Mouse (Mus musculus) bone marrow, adult 2 months (tissue): Measurements from ENCODE around the gene Gnl2. TPM values are rescaled to one million over a fixed set of nuclear protein-coding genes. Genes with fewer than 3 reads are reported as not detected.

Source experiments
- H3K27ac ChIP-seq: fragments of 200-500 bp; 2 replicates; pipeline ENCODE4 v1.5.1; 2012; ENCODE audit warnings: low read depth, mild to moderate bottlenecking, control low read depth, inconsistent platforms, low read length; ENCODE audit not compliant: control insufficient read depth, poor library complexity, insufficient read depth
- H3K4me1 ChIP-seq: fragments of 200-500 bp; 2 replicates; pipeline ENCODE4 v1.6.1; 2011; ENCODE audit warnings: low read length; ENCODE audit not compliant: control insufficient read depth, insufficient read depth
- H3K4me3 ChIP-seq: fragments of 200-500 bp; replicated peaks from 2 replicates; pipeline ENCODE3; 2011; ENCODE audit warnings: mild to moderate bottlenecking, low read depth, low read length, control low read depth; ENCODE audit not compliant: control insufficient read depth
- CTCF ChIP-seq: fragments of 200-500 bp; IDR thresholded peaks from 2 replicates; pipeline ENCODE4 v1.5.1; 2011; ENCODE audit warnings: low read length, control low read depth; ENCODE audit not compliant: control insufficient read depth, insufficient read depth
- POLR2A ChIP-seq: fragments of 200-500 bp; IDR thresholded peaks from 2 replicates; pipeline ENCODE4 v1.6.1; 2011; ENCODE audit warnings: low read depth, mild to moderate bottlenecking, control low read depth, low read length, borderline replicate concordance; ENCODE audit not compliant: control insufficient read depth
- WGBS: fragments of 180-500 bp; shearing (Covaris S2); methylation state at CpG from one replicate; pipeline ENCODE4 v1.1.7; 2018; 5-methylcytosine and 5-hydroxymethylcytosine counted together
- polyA plus RNA-seq: library from polyadenylated mRNA; stranded (reverse); fragments of >200 nt; gene quantifications from 2 replicates; pipeline ENCODE4 v1.2.4, GENCODE M21; 2011; ENCODE audit warnings: low replicate concordance; ENCODE audit not compliant: missing spikeins, insufficient read depth, insufficient read length

Gene Gnl2
- polyA plus RNA-seq, 1 experiment = 65.5 TPM

DNA sequence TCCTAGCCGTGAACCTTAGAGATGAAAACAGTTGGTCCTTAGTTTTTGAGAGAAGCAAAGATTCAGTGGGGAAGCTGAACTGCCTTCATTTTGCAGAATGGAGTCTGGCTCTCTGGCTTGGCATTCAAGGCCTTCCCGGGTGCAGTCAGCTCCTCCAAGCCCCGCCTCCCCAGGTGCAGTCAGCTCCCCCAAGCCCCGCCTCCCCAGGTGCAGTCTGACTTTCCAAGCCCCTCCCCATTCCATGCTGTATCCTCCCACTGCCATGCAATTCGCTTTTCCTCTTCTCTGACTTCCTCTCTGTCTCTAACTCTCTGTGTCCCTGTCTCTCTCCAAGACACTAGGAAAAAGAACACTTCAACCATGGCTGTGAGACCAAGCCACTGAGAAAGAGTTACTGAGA is 38.2 kb upstream of the Gnl2 start:
- 35% methylated on average over 5 of the region's 5 CpGs for WGBS
- no peaks in the 10 kb centered on the region for H3K4me1 ChIP-seq
- TF ChIP-seq CTCF = no peak
- no peak for TF ChIP-seq POLR2A
- H3K27ac ChIP-seq = no peak overlapping the region
- no peak overlapping the region for H3K4me3 ChIP-seq

DNA sequence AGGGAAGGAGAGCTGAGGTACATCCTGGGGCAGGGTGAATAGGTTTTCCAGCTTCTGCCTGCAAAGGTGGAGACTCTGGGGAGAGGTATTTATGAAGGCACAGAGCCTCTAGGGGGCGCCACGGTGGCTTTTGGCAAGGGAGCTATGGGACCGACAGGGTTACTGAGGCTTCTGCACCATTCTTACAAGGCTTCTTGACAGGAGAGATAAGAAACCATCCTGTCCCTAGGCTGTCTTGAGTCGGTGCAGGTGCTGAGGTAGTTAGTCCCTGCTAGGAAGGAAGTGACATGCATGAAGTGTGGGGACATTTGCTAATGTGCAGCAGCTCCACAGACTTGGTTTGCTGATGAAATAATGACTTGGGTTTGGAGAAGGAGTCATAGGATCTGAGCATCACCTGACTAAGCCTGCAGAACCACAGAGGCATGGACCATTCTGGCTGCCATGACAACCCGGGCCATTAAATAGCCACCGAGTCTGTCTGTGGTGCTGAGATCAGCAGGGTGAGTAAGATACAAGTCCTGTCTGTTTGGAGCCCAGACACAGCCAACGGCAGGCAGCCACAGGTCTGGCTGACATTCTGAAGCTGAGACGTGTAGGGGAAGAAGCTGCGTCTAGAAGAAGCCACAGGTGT is 32.4 kb upstream of the Gnl2 start:
- H3K4me1 ChIP-seq = no peaks in the 10 kb centered on the region
- TF ChIP-seq CTCF (peak; percentile 39; the same call in 1 of the 2 replicates), POLR2A (no peak)
- WGBS = 15% methylated on average over 9 of the region's 9 CpGs
- no peak overlapping the region for H3K27ac ChIP-seq
- no peak overlapping the region for H3K4me3 ChIP-seq

DNA sequence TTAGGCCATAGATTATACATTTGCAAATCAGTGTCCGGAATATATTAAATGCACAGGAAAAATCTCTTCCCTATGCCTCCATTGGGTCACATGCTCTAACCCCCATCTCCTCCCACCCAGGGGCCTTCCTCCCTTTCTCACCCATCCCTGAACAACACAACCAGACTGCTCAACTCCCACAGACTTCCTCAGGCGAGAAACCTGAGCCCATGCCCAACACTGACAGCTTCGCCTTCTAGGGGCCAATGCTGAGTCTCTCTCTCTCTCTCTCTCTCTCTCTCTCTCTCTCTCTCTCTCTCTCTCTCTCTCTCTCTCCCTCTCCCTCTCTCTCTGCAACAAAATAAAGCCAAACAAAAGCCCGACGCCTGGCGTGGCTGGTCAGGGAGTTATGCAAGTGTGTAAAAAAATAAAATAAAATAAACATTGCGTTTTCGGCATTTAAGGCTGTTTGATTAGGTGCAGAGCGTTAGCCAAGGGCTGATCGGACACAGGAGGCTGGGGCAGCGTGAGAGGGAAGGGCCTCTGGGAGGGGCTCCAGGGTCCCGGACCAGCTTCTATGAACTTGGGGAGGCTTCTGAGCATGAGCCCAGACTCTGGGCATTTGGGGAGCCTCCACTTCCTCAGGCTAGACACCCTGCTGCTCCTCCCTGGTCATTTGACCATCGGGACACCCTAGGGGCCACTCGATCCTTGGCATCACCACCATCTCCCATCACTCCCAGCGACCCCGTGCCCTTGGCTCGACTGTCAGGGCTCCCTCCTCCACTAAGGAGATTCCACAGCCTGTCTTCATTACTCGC is 31.3 kb upstream of the Gnl2 start:
- H3K4me3 ChIP-seq = no peak overlapping the region
- no peaks in the 10 kb centered on the region for H3K4me1 ChIP-seq
- 18% methylated on average over 18 of the region's 18 CpGs for WGBS
- H3K27ac ChIP-seq = no peak overlapping the region
- TF ChIP-seq CTCF (no peak), POLR2A (no peak)

DNA sequence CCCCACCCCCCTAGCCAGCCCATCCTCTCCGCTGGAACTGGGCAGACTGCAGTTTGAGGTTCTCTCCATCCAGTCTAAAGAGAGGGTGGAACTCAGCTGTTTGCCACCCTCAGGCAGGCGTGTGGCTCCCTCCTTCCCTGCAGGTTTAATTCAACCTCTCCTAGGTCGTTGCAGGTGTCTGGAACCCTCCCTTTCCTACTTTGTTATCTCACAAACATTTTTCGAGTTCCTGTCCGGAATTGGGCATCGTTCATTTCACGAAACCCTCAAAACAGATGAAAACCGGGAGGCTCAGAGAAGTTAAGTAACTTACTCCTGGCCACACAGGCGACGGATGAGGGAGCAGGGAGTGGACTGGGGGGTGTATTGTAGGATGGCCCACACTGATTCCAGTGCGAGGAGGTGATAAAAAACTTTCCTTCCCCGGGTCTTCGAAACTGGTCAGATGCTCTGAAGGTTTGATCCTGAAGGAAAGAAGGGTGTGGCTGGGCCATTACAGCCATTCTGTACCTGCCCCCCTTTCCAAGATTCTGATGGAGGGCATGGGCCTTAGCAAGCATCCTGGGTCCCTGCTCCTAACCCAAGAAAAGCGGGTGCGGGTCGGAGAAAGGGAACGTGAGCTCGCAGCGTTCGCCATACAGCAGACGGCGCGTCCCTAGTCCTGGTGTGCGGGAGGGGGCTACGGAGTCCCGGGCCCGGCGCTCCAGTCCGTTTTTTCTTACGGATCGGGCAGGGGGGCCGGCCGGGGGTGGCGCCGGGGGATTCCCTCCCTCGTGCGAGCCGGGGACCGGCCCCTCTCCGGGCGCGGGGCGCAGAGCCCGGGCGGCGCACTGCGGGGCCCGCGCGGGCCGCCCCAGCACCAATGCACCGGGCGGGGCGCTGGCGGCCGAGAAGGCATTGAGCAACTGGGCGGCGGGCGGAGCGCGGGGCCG is 30.4 kb upstream of the Gnl2 start, which contains the start of gene Rspo1:
Gene Rspo1, plus strand, starts transcription at position 760 of the 932 bp plus-strand sequence.
- no peak within 1 kb of the TSS for H3K4me3 ChIP-seq
- no peak within 1 kb of the TSS for H3K27ac ChIP-seq
- H3K4me1 ChIP-seq = no peaks in the 10 kb centered on the region
- 2% methylated on average over 61 of the region's 62 CpGs for WGBS
- TF ChIP-seq CTCF = no peak
- TF ChIP-seq POLR2A = no peak

DNA sequence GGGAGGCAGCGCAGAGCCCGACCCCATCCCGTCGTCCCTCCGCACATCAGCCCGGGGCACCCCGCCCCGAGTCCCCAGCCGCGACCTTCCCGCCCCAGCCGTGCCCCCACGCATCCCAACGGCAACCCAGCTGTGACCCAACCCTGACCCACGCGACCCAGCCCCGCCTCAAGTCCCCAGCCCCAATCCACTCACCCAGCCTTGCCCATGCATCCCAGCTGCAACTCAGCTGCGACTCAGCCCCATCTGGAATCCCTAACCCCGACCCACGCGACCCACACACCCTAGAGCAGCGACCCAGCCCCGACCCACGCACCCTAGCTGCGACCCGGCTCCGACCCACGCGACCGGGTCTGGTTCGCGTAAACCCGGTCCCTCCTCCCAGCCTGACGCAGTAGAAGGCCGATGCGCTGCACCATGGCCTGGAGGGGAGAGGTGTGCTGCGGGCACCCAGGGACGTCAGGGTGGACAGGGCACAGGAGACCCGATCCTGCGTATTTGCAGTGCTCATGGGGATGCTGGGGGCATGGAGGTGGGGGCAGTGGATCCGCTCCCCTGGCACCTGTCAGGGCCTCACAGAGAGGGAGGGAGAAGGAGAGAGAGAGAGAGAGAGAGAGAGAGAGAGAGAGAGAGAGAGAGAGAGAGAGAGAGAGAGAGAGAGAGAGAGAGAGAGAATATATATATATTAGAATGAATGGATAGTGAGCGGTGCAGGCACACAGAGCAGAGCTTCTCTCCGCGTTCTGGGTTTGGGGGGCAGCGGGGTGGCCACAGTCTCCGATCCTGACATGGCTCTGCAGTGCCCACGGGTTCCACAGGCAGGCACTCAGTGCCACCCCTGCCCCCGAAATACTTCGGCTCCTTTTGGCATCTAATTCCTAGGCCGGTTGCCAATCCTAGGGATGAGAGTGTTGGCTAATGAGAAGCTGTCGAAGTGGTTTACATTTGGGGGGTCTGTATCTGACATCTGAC is 29.4 kb upstream of the Gnl2 start:
- 8% methylated on average over 50 of the region's 51 CpGs for WGBS
- no peak for TF ChIP-seq POLR2A
- no peak for TF ChIP-seq CTCF
- H3K4me3 ChIP-seq = no peak overlapping the region
- H3K27ac ChIP-seq = no peak overlapping the region
- no peaks in the 10 kb centered on the region for H3K4me1 ChIP-seq

DNA sequence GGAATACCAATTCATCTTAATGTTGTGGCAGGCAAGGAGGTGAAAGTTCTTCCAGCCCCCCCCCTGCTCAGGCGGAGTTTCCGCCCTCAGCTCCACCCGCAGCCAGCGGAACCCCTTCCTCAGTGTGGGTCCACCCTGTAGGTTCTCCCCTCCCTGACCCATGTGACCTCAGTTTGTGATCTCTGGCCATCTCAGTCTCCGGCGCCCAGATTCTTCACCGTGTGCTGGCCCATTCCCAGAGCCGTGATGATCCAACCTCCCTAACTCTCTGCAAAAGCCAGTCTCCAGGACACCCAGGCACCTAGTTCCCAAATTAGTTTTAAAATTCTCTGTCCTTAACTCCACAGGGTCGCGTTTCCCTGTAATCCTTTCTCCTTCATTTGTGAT is 28.7 kb upstream of the Gnl2 start:
- Histone ChIP-seq H3K27ac (no peak overlapping the region), H3K4me3 (no peak overlapping the region), H3K4me1 (no peaks in the 10 kb centered on the region)
- TF ChIP-seq POLR2A (no peak), CTCF (no peak)
- WGBS = 34% methylated on average over 10 of the region's 10 CpGs

DNA sequence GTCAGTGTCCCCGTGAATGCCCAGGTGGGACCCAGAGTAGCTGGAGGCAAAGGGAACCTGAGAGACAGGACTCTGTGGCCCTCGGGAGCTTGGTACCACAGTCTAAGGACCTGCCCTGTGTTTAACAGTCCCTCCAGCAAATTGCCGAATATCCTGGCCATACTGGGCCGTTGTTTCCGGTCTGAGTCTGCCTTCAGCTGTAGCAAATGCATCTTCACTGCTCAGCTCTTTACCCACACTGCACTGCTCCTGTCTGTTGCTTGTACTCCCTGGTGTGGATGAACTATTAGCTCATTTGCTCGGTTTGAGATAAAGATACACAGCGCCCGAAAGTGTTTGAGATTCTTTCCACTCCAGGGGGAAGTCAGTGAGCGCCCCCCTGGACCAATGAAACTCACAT is 28.0 kb upstream of the Gnl2 start:
- no peak overlapping the region for H3K27ac ChIP-seq
- H3K4me1 ChIP-seq = no peaks in the 10 kb centered on the region
- TF ChIP-seq POLR2A = no peak
- no peak for TF ChIP-seq CTCF
- no peak overlapping the region for H3K4me3 ChIP-seq
- WGBS = 47% methylated on average over 9 of the region's 9 CpGs

DNA sequence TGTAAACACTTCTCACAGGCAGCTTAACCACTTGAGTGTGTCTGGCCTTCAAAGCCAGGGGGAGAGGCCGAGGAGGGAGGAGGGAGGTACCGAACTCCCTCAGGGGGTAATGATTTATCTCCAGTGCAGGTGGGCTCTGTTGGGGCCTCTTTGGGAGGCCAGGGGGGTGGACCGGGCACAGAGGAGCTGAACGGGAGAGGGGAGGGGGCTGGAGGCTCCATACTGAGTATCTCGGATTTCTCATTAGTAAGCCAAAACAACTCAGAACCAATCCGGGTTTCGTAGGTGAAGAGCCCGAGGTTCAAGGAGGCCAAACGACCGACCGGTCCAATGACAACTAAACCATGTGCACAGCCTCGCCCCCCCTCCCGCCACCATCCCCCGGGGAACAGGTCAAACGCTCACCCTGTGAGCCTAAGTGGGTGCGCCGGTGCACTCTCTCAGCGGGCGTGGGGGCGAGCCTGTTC is 26.6 kb upstream of the Gnl2 start:
- TF ChIP-seq CTCF (no peak), POLR2A (no peak)
- no peaks in the 10 kb centered on the region for H3K4me1 ChIP-seq
- no peak overlapping the region; the same call in 1 of the 2 replicates for H3K27ac ChIP-seq
- no peak overlapping the region for H3K4me3 ChIP-seq
- 22% methylated on average over 20 of the region's 20 CpGs for WGBS
